Mouse (Mus musculus): ENCODE measurements around the gene Syt3.

Syt3 gene

DNA sequence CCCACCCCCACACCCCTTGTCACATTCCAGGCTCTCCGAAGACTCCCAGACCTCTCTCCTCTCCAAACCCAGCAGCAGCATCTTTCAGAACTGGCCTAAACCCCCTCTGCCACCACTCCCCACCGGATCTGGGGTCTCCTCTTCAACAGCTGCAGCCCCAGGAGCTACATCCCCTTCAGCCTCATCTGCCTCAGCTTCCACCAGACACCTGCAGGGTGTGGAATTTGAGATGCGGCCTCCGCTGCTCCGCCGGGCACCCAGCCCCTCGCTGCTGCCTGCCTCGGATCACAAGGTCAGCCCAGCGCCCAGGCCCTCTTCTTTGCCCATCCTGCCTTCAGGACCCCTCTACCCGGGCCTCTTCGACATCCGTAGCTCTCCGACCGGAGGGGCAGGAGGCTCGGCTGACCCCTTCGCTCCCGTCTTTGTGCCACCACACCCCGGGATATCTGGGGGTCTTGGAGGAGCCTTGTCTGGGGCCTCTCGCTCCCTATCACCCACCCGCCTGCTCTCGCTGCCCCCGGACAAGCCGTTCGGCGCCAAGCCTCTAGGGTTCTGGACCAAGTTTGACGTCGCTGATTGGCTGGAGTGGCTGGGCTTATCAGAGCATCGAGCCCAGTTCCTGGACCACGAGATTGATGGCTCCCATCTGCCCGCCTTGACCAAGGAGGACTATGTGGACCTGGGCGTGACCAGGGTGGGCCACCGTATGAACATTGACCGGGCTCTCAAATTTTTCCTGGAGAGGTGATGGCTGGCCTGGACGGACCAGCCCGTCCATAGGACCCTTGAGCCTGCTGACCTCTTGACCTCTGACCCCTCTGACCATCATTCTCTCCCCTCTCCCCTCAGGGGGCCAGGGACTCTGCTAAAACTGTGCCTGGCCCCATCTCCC lies 27.1 kb upstream of the Syt3 start:
- no peak for DNase-seq (ENCODE audit: low read depth, low spot score)

GRCm38 (mm10) chr7:44357531-44357930 lies 26.4 kb upstream of the Syt3 start:
- no peak for DNase-seq (ENCODE audit: low read depth, low spot score)

DNA sequence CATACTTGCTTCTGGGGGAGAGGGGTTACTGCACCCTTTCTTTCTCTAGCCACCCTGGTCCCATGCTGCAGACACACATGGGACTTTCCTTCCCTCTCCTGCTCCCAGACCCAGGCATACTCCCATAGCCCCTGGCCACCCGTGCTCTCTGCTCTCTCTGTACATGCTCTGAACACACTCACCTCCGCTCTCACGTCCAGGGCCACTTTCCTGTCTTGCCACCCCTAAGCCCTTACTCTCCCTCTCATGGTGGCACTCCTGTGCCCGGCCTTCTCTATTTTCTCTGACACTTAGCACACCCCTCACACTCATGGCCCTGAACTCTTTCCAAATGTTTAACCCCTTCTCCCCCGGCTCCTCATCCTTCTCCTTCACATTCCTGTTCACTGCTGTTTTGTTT lies 25.9 kb upstream of the Syt3 start:
- no peak for DNase-seq (ENCODE audit: low read depth, low spot score)

GRCm38 (mm10) chr7:44358886-44359654 lies 24.8 kb upstream of the Syt3 start:
- peak; percentile 59 for DNase-seq (ENCODE audit: low read depth, low spot score)

DNA sequence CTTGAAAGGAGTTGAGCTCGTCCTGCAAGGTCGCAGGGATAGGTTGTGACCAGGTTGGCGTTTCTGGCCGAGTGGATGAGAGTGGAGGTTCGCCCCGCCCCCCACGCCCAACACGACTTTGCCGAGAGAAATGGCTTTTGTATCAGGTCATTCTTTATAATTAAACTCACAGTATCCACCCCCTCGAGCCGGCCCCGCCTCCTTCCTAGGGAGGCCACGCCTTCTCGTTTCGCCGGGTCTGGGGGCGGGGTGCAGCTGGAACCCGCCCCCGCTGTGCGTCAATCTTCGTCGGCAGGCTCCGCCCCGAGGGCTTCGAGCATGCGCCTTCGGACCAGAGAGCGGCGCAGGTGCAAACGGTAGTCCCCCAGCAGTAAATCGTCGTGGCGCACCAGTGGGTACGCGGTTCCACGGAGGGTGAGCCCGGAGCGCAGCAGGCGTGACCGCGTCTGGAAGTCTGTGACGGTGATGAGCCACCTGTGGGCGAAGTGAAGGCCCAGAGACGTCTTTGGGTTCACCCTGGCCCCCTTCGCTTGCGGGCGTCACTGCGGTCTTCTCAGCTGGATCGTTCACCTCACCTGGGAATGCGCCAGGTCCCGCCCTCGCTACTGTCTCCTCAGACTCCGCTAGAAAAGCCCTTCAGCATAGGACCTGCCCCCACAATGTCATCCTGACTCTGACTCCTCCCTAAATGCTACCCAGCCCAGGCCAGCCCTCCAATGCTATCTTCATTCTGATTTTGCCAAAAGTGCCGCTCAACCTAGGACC lies 23.8 kb upstream of the Syt3 start:
- DNase-seq (ENCODE audit: low read depth, low spot score): peak; percentile 98

DNA sequence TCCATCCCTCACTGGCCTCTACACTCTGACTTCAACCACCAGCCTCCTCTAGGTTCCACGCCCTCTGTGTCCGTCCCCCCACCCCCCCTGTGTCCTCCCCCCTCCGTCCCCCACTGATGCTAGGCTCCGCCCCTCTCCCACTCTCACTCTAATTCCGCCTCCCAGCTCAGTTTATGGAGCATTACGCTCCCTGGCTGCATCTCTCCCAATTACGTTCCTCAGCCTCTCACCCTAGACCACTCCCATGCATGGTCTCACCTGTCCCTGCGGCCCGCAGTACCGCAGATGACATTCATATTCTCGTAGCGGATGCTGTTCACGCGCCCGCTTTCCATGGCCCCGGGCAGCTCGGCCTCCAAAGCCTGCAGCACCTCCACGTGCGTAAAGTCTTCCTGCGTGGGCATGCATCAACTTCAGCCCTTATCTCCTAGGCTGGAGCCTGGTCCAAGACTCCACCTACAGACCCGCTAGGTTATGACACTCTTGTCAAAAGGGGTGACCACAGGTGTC lies 23.1 kb upstream of the Syt3 start:
- DNase-seq (ENCODE audit: low read depth, low spot score): peak; percentile 81

GRCm38 (mm10) chr7:44372678-44373077 lies 11.2 kb upstream of the Syt3 start:
- DNase-seq (ENCODE audit: low read depth, low spot score): no peak

GRCm38 (mm10) chr7:44373460-44373859 lies 10.4 kb upstream of the Syt3 start:
- no peak for DNase-seq (ENCODE audit: low read depth, low spot score)

DNA sequence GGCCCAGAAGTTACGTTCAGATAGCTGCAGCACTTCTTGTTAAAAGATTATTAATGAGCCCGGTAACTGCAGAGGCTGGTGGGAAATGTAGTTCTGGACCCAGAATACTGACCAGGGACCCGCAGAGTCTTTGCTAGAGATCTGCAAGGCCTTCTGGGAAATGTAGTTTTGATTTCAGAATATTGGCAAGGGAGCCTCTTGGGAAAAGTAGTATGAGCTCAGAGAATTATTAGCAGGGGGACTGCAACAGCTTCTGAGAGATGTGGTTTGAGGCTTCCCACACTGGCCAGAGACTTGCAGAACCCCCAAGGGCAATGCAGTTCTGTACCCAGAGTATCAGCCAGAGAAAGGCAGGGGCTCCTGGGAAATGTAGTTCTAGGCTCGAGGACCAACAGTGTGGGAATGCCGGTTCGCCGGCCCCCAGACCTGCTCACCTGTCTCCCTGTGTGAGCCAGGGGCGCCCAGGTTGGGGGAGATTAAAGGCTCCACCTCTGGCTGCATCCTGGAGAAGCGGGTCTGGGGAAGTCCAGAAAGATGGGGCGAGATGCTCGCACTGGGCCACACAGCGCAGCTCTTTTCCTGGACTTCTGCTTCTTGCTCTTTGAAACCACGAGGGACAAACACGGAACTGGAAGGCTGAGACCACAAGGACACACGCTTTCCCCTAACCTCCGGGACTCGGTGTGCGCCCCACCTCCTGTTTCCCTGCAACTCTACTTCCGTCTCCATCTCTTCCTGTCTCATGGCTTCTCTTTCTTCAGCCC lies 9.8 kb upstream of the Syt3 start:
- DNase-seq (ENCODE audit: low read depth, low spot score): peak; percentile 98

GRCm38 (mm10) chr7:44374756-44375155 lies 9.1 kb upstream of the Syt3 start:
- DNase-seq (ENCODE audit: low read depth, low spot score): no peak

DNA sequence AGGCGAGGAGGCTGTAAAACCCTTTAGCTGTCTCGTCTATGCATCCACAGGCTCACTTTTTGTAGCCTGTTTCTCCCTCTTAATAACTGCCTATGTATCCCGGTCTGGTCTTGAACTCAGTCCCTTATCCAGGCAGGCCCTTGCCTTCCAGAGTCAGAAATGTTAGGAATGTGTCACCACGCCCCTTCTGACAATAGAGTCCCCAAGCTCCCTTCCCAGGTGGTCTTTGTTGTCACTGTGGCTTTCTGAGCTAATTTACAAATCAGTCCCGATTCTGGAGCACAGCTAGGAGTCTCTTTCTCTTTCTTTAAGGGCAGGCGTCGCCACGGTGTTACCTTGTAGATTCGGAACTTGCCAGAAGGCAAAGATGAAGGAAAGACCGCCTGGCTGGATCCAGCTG lies 8.7 kb upstream of the Syt3 start:
- no peak for DNase-seq (ENCODE audit: low read depth, low spot score)

GRCm38 (mm10) chr7:44375793-44376192 lies 8.1 kb upstream of the Syt3 start:
- no peak for DNase-seq (ENCODE audit: low read depth, low spot score)

DNA sequence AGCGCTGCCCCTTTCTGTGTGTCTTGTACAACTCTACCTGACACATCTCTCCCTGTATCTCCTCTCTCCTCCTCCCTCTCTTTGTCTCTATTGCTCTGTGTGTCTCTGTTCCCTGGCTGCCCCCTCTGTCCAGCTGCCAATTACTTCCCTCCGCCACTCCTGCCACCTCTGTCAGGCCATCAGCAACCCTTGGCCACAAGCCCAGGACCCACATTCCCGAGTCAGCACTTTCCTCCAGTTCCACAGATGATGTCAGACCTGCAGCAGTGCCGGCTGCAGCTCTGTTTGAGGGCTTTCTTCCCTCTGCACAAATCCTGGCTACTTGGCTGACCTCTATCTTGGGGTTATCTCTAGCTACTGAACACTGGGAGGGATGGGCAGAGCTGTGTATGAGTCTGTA lies 5.6 kb upstream of the Syt3 start:
- peak; percentile 62 for DNase-seq (ENCODE audit: low read depth, low spot score)

GRCm38 (mm10) chr7:44382541-44382940 lies 1.4 kb upstream of the Syt3 start:
- DNase-seq (ENCODE audit: low read depth, low spot score): peak; percentile 94

- no peak for DNase-seq (ENCODE audit: low read depth, low spot score)
Measured at GRCm38 (mm10) chr7:44384716-44385059, 786 bp downstream of the Syt3 start.

DNA sequence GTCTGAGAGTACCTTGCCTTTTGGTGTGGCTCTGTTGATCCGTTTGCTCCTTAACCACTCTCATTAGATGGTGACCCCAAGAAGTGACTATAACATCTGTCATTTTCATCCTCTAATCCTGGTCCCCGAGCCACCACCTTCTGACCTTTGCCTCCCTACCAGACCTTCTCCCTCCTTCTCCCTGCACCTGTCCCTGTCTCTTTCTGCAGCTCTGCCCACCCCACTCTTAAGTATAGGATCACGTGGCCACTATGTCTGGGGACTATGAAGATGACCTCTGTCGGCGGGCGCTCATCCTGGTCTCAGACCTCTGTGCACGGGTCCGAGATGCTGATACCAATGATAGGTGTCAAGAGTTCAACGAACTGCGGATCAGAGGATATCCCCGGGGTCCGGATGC lies 1.8 kb downstream of the Syt3 start, which contains the start of gene 1700008O03Rik:
TSS of gene 1700008O03Rik (minus strand) at position 101 of the 400 bp plus-strand sequence.
- DNase-seq (ENCODE audit: low read depth, low spot score): no peak

DNA sequence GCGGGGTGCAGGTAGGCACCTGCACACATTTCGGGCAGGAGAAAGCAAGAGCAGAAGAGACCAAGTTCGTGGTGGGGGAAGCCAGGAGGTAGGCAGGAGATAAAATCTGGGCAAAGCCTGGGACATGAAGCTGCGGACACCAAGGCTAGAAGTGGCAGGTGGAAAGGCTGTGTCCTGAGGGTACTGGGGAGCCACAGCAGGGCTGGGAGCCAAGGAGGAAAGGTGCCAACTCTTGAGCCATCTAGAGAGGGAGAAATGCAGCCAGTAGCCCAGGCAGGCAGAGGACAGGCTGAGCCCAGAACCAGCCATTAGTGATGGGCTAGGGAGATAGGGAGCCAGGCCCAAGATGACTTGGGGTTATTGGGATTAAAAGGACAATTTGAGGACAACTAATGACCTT lies 7.9 kb downstream of the Syt3 start:
- peak; percentile 96 for DNase-seq (ENCODE audit: low read depth, low spot score)

DNA sequence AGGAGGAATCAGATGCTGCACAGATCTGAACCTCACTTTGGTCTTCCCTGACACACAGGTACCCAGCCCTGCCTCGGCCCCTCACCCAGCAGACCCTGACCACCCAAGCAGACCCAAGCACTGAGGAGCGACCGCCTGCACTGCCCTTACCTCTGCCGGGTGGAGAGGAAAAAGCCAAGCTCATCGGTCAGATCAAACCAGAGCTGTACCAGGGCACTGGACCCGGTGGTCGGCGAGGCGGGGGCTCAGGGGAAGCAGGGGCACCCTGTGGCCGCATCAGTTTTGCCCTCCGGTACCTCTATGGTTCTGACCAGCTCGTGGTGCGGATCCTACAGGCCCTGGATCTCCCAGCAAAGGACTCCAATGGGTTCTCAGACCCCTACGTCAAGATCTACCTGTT lies 8.4 kb downstream of the Syt3 start:
- no peak for DNase-seq (ENCODE audit: low read depth, low spot score)

GRCm38 (mm10) chr7:44393284-44393683 lies 9.4 kb downstream of the Syt3 start:
- no peak for DNase-seq (ENCODE audit: low read depth, low spot score)

DNA sequence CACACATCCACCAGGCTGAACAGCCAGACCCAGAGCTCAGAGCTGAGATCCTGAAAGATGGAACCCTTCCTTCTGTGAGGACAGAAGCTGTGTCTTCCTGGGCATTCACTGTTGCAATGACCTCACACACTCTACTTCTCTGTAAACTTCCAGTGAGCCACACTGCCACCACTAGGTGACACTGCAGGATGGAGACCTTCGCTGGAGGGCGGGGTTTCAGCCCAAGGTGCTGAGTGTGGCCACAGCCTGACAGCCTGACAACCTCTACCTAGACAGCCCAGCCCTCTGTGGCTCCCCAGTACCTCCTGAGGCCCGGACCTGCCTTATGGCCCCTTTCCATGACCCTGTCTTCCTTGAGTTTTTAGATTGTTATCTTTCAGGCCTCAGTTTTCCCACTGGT lies 14.7 kb downstream of the Syt3 start:
- DNase-seq (ENCODE audit: low read depth, low spot score): peak; percentile 82

DNA sequence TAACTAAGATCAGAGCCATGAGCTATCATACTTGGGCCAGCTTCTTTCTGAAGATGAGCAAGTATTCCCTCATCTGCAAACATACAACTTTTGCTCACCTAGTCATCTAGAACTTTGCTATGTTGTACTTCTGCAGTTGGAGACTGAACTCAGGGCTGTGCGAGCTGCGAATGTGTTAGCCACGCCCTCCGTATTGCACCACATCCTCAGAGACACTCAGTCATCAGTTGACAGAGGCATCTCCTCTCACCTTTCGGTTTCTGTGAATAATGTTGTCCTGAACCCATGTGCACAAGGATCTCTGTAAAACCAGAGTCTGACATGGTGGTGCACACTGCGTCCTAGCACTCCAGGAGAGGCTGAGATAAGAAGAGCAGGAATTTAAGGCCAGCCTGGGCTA lies 17.8 kb downstream of the Syt3 start:
- DNase-seq (ENCODE audit: low read depth, low spot score): no peak

Measured in brain, adult 2 months (tissue).